Mouse (Mus musculus): ENCODE measurements at regions not wholly inside any gene's neighbourhood (a gene's known extent, or its start where the extent isn't known, plus 50 kb on each side); places are given as distances from the start of the nearest gene placed in this dataset.

DNA sequence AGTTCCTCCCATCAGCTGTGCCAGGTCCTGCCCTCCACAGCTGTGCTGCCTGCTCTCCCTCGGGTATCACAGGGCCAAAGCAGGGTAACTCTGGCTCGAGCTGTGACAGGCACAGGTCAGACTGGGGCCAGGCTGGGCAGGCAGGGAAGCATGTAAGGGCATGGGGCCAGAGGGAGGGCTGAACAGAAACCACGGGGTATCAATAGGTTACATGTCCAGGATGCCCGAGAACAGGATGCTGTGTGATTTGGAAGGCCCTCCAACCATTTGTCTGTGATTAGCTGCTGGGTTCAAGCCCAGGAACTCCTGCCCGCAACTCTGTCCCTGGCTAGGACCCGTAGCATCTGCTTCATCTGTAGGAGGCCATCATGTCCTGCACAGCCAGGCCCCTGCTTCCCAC is 391.9 kb downstream of the Fam19a5 start:
- Histone ChIP-seq H3K4me2 (no peak overlapping the region), H3K27ac (no peak overlapping the region), H3K4me1 (no peaks in the 10 kb centered on the region), H3K9ac (no peak overlapping the region), H3K36me3 (no peaks in the 10 kb centered on the region), H3K9me3 (no peaks in the 10 kb centered on the region), H3K27me3 (no peaks in the 10 kb centered on the region), H3K4me3 (no peak overlapping the region)
- WGBS: 70% methylated on average over 6 of the region's 6 CpGs
- ATAC-seq (ENCODE audit: insufficient number of reproducible peaks, insufficient read depth, low FRiP score, low TSS enrichment, low read depth): no peak

DNA sequence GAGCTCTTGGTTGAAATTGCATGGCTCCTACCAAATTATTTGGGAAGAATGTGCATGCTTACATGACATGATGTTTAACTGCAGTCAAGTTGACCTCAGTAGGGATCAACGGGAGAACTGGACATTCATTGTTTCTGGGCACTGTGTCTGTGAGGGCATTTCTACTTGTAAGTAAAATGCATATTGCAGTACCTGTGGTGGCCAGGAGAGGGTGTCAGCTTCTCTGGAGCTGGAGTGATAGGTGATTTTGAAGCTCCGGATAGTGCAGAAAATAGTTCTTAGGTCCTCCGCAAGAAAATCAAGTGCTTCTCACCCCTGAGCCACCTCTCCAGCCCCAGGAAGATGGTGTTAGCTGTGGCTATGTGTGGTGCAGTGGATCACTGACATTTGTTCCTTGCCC is 396.7 kb downstream of the Fam19a5 start:
- 59% methylated on average over 3 of the region's 3 CpGs for WGBS
- no peaks in the 10 kb centered on the region for H3K36me3 ChIP-seq
- H3K4me3 ChIP-seq: no peak overlapping the region
- H3K9ac ChIP-seq: no peak overlapping the region
- H3K27ac ChIP-seq: no peak overlapping the region
- no peak overlapping the region for H3K4me2 ChIP-seq
- H3K27me3 ChIP-seq: no peaks in the 10 kb centered on the region
- H3K4me1 ChIP-seq: no peaks in the 10 kb centered on the region
- no peak for ATAC-seq (ENCODE audit: insufficient number of reproducible peaks, insufficient read depth, low FRiP score, low TSS enrichment, low read depth)
- no peaks in the 10 kb centered on the region for H3K9me3 ChIP-seq

DNA sequence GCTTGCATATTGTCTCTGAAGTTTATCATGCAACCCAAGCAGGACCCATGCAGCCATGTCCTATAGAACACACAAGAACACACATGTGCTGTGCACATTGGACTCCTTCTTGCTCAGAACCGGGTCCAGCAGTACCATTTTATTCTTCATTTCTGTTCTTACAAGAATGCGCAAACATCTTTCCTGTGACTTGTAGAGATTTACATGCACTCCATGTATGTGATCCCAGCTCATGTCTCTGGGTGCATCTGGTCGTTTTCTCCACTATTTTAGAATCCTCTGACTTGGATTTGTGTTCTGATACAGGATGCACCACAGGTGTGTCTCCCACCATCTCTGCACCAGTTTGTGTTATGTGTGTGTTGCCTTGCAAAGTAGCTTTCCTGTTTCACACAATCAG is 408.4 kb downstream of the Fam19a5 start:
- H3K4me1 ChIP-seq: no peaks in the 10 kb centered on the region
- no peak overlapping the region for H3K9ac ChIP-seq
- no peak for ATAC-seq (ENCODE audit: insufficient number of reproducible peaks, insufficient read depth, low FRiP score, low TSS enrichment, low read depth)
- H3K27ac ChIP-seq: no peak overlapping the region
- H3K4me2 ChIP-seq: no peak overlapping the region
- no peaks in the 10 kb centered on the region for H3K36me3 ChIP-seq
- H3K27me3 ChIP-seq: no peaks in the 10 kb centered on the region
- 74% methylated on average over 3 of the region's 3 CpGs for WGBS
- H3K4me3 ChIP-seq: no peak overlapping the region
- H3K9me3 ChIP-seq: no peaks in the 10 kb centered on the region

- no peak for ATAC-seq (ENCODE audit: insufficient number of reproducible peaks, insufficient read depth, low FRiP score, low TSS enrichment, low read depth)
- Histone ChIP-seq H3K27ac (no peak overlapping the region), H3K4me2 (no peak overlapping the region), H3K36me3 (no peaks in the 10 kb centered on the region), H3K27me3 (no peaks in the 10 kb centered on the region), H3K4me1 (no peaks in the 10 kb centered on the region), H3K4me3 (no peak overlapping the region), H3K9me3 (no peaks in the 10 kb centered on the region), H3K9ac (no peak overlapping the region)
- WGBS: 58% methylated on average over 5 of the region's 5 CpGs
Observed at GRCm38 (mm10) chr15:87955685-87956256, 411.7 kb downstream of the Fam19a5 start.

DNA sequence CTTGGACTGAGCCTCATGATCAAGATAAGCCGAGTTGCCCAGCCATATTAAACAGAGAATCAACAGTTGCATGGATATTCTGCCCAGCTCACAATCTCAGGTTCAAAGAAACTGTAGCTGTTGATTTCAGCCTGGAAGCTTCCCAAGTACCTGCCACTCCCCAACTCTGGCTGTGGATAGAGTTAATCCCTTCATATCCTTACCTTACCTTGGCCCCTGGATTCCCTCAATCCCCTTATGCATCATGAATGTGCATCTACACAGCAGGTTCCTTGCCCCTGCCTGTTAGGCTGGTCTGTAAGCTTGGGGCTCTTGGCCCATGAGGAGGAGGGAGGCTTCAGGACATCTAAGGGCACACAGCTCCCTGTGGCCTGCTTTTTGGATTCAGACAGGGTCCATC is 414.8 kb downstream of the Fam19a5 start:
- no peak overlapping the region for H3K9ac ChIP-seq
- H3K9me3 ChIP-seq: no peaks in the 10 kb centered on the region
- no peaks in the 10 kb centered on the region for H3K36me3 ChIP-seq
- H3K4me2 ChIP-seq: no peak overlapping the region
- no peaks in the 10 kb centered on the region; the same call in 1 of the 2 replicates for H3K27me3 ChIP-seq
- H3K4me1 ChIP-seq: no peaks in the 10 kb centered on the region
- no peak for ATAC-seq (ENCODE audit: insufficient number of reproducible peaks, insufficient read depth, low FRiP score, low TSS enrichment, low read depth)
- 61% methylated on average over 1 of the region's 1 CpGs for WGBS
- H3K4me3 ChIP-seq: no peak overlapping the region
- H3K27ac ChIP-seq: no peak overlapping the region

DNA sequence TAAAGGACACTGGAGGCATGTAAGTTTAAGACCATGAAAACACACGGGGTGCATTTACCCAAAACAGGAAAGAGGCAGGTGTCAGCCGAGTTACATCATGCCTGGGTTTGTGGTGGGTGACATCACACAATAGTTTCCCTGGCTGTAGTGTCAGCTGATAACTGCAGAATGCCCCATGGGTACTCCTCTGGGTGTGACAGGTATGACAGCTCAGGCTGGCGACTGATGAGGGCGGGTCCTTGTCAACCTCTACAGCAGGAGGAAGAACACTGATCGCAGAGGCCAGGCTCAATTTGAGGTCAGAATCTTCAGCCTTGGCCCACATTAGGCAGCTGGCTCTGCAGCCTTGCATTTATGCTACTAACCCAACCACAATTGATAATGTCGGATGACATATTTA is 428.5 kb downstream of the Fam19a5 start:
- Histone ChIP-seq H3K27ac (no peak overlapping the region), H3K9me3 (no peaks in the 10 kb centered on the region), H3K4me1 (no peaks in the 10 kb centered on the region), H3K4me2 (no peak overlapping the region), H3K9ac (no peak overlapping the region), H3K36me3 (no peaks in the 10 kb centered on the region), H3K27me3 (no peaks in the 10 kb centered on the region), H3K4me3 (no peak overlapping the region)
- ATAC-seq (ENCODE audit: insufficient number of reproducible peaks, insufficient read depth, low FRiP score, low TSS enrichment, low read depth): no peak
- WGBS: 86% methylated on average over 6 of the region's 6 CpGs

- no peak overlapping the region for H3K27ac ChIP-seq
- no peak; the same call in 1 of the 2 replicates for ATAC-seq (ENCODE audit: insufficient number of reproducible peaks, insufficient read depth, low FRiP score, low TSS enrichment, low read depth)
- H3K9me3 ChIP-seq: no peaks in the 10 kb centered on the region
Observed at GRCm38 (mm10) chr15:87987322-87987985, 443.4 kb downstream of the Fam19a5 start.

GRCm38 (mm10) chr15:87994546-87994945 is 450.4 kb downstream of the Fam19a5 start:
- WGBS: 32% methylated on average over 8 of the region's 8 CpGs

More at GRCm38 (mm10) chr15:87987322-87987985, 443.4 kb downstream of the Fam19a5 start:
- Histone ChIP-seq H3K27me3 (no peaks in the 10 kb centered on the region), H3K4me3 (no peak overlapping the region), H3K4me1 (peaks cover 11% of the 10 kb centered on the region), H3K9ac (no peak overlapping the region), H3K4me2 (no peak overlapping the region), H3K36me3 (no peaks in the 10 kb centered on the region)
- 11% methylated on average over 5 of the region's 5 CpGs for WGBS

GRCm38 (mm10) chr15:88017076-88017475 is 473.0 kb downstream of the Fam19a5 start:
- Histone ChIP-seq H3K4me1 (no peaks in the 10 kb centered on the region), H3K4me2 (no peak overlapping the region), H3K27ac (no peak overlapping the region), H3K27me3 (no peaks in the 10 kb centered on the region), H3K36me3 (no peaks in the 10 kb centered on the region), H3K4me3 (no peak overlapping the region), H3K9ac (no peak overlapping the region), H3K9me3 (peaks cover 2% of the 10 kb centered on the region)
- ATAC-seq (ENCODE audit: insufficient number of reproducible peaks, insufficient read depth, low FRiP score, low TSS enrichment, low read depth): no peak
- 88% methylated on average over 5 of the region's 5 CpGs for whole genome bisulfite sequencing

More at GRCm38 (mm10) chr15:87994546-87994945, 450.4 kb downstream of the Fam19a5 start:
- ATAC-seq (ENCODE audit: insufficient number of reproducible peaks, insufficient read depth, low FRiP score, low TSS enrichment, low read depth): no peak
- H3K4me1 ChIP-seq: no peaks in the 10 kb centered on the region
- no peak overlapping the region for H3K4me3 ChIP-seq
- no peaks in the 10 kb centered on the region for H3K27me3 ChIP-seq
- H3K36me3 ChIP-seq: no peaks in the 10 kb centered on the region
- no peaks in the 10 kb centered on the region for H3K9me3 ChIP-seq
- no peak overlapping the region for H3K4me2 ChIP-seq
- H3K9ac ChIP-seq: no peak overlapping the region
- no peak overlapping the region for H3K27ac ChIP-seq

- no peak overlapping the region for H3K27ac ChIP-seq
- H3K4me3 ChIP-seq: no peak overlapping the region
- no peaks in the 10 kb centered on the region for H3K9me3 ChIP-seq
- H3K4me1 ChIP-seq: no peaks in the 10 kb centered on the region
- 68% methylated on average over 11 of the region's 11 CpGs for WGBS
- no peaks in the 10 kb centered on the region for H3K36me3 ChIP-seq
- ATAC-seq (ENCODE audit: insufficient number of reproducible peaks, insufficient read depth, low FRiP score, low TSS enrichment, low read depth): no peak
- H3K9ac ChIP-seq: no peak overlapping the region
- no peaks in the 10 kb centered on the region for H3K27me3 ChIP-seq
- no peak overlapping the region for H3K4me2 ChIP-seq
Observed at GRCm38 (mm10) chr15:88032751-88033150, 488.7 kb downstream of the Fam19a5 start.

- no peaks in the 10 kb centered on the region for H3K36me3 ChIP-seq
- no peak overlapping the region for H3K9ac ChIP-seq
- no peaks in the 10 kb centered on the region for H3K9me3 ChIP-seq
- no peak overlapping the region for H3K27ac ChIP-seq
- H3K27me3 ChIP-seq: no peaks in the 10 kb centered on the region
- 61% methylated on average over 4 of the region's 4 CpGs for WGBS
- H3K4me2 ChIP-seq: no peak overlapping the region
- H3K4me1 ChIP-seq: no peaks in the 10 kb centered on the region
- no peak overlapping the region for H3K4me3 ChIP-seq
- ATAC-seq (ENCODE audit: insufficient number of reproducible peaks, insufficient read depth, low FRiP score, low TSS enrichment, low read depth): no peak
Observed at GRCm38 (mm10) chr15:88033725-88034124, 489.6 kb downstream of the Fam19a5 start.

DNA sequence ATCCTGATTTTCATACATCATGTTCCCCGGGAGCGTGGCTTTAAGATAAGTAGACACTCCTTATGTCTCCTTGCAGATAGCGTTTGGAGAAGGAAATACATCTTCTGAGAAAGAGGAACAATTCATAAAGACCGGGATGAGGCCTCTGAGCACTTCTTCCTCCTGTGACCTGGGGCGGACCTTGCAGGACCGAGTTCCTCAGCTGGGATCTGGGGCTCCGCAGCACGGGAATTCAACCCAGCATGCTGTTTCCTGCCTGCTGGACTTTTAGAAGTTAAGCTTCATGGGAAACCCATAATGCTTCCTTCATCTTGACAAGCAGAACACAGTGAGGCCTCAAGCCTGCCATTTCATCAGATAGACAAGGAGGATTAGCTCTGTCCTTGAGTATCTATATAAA is 491.4 kb downstream of the Fam19a5 start:
- Histone ChIP-seq H3K27ac (no peak overlapping the region), H3K4me2 (no peak overlapping the region), H3K9me3 (no peaks in the 10 kb centered on the region), H3K9ac (no peak overlapping the region), H3K4me3 (no peak overlapping the region), H3K4me1 (no peaks in the 10 kb centered on the region), H3K27me3 (no peaks in the 10 kb centered on the region), H3K36me3 (no peaks in the 10 kb centered on the region)
- WGBS: 78% methylated on average over 8 of the region's 8 CpGs
- no peak for ATAC-seq (ENCODE audit: insufficient number of reproducible peaks, insufficient read depth, low FRiP score, low TSS enrichment, low read depth)
